Mouse (Mus musculus) liver, embryonic 14.5 days (tissue): ENCODE data around the gene Gm7075. TPM values are rescaled to one million over a fixed set of nuclear protein-coding genes. Genes with fewer than 3 reads are reported as not detected.

ENCODE experiments used
- ATAC-seq: fragments of 200-750 bp; cut with Nextera tagmentation; 2 replicates; pipeline ENCODE4 v1.8.0; 2017; ENCODE audit warnings: moderate number of reproducible peaks, mild to moderate bottlenecking, moderate library complexity; ENCODE audit not compliant: insufficient read depth
- DNase-seq, 3 experiments: peaks; one replicate each; pipeline ENCODE4 v3.0.0-alpha.2; 2012 to 2013; ENCODE audit warnings: low read depth in 3 of 3, low spot score in 3 of 3
- H3K27ac ChIP-seq: fragments of 300-500 bp; sonication (generic); 2 replicates; pipeline ENCODE4 v1.5.1; 2014; ENCODE audit warnings: moderate library complexity, mild to moderate bottlenecking, control low read depth, inconsistent platforms
- H3K27me3 ChIP-seq: fragments of 300-500 bp; sonication (generic); 2 replicates; pipeline ENCODE4 v1.6.1; 2014; ENCODE audit warnings: mild to moderate bottlenecking, low read length, moderate library complexity; ENCODE audit not compliant: control insufficient read depth, insufficient read depth
- H3K36me3 ChIP-seq: fragments of 300-500 bp; sonication (generic); replicated peaks from 2 replicates; pipeline ENCODE4 v1.6.1; 2014; ENCODE audit warnings: low read depth; ENCODE audit not compliant: control insufficient read depth, insufficient read depth
- H3K4me1 ChIP-seq, 2 experiments: fragments of 200-500 bp in 1 of 2; fragments of 300-500 bp in 1 of 2; sonication (generic) in 1 of 2; replicated peaks; 2 replicates each; pipeline ENCODE4 v1.6.1; 2012 to 2014; ENCODE audit warnings: antibody characterized with exemption in 1 of 2, inconsistent platforms in 1 of 2, low read length in 1 of 2; ENCODE audit not compliant: control insufficient read depth in 2 of 2, insufficient read depth in 2 of 2
- H3K4me2 ChIP-seq: fragments of 300-500 bp; sonication (generic); 2 replicates; pipeline ENCODE4 v1.6.1; 2014; ENCODE audit warnings: low read depth, mild to moderate bottlenecking, control low read depth, moderate library complexity
- H3K4me3 ChIP-seq, 2 experiments: fragments of 200-500 bp in 1 of 2; fragments of 300-500 bp in 1 of 2; sonication (generic) in 1 of 2; 2 replicates each; pipeline ENCODE4 v1.5.1; 2012 to 2014; ENCODE audit warnings: low read depth in 2 of 2, low read length in 2 of 2, mild to moderate bottlenecking in 2 of 2, control low read depth in 1 of 2, inconsistent platforms in 1 of 2, moderate library complexity in 1 of 2; ENCODE audit not compliant: insufficient read depth in 1 of 2
- H3K9ac ChIP-seq: fragments of 300-500 bp; sonication (generic); replicated peaks from 2 replicates; pipeline ENCODE4 v1.6.1; 2014; ENCODE audit warnings: mild to moderate bottlenecking, control low read depth, moderate library complexity
- H3K9me3 ChIP-seq: fragments of 300-500 bp; sonication (generic); 2 replicates; pipeline ENCODE4 v1.6.1; 2016; ENCODE audit warnings: low read length, mixed read lengths; ENCODE audit not compliant: control insufficient read depth
- CTCF ChIP-seq: IDR thresholded peaks from 2 replicates; pipeline ENCODE4 v1.5.1; 2016; ENCODE audit warnings: antibody characterized with exemption, low read depth, control low read depth
- EP300 ChIP-seq: IDR thresholded peaks from 2 replicates; pipeline ENCODE4 v1.6.1; 2016; ENCODE audit warnings: antibody characterized with exemption, low read depth
- WGBS: fragments of 180-500 bp; shearing (Covaris S2); extraction: QIAGEN DNeasy Blood & Tissue Kit; methylation state at CpG from one replicate; pipeline ENCODE4 v1.1.7; 2014; ENCODE audit not compliant: insufficient replicate concordance; 5-methylcytosine and 5-hydroxymethylcytosine counted together
- polyA plus RNA-seq, 2 experiments: library from polyadenylated mRNA; depleted of rRNA in 1 of 2; stranded (reverse) in 1 of 2; unstranded in 1 of 2; fragments of >200 nt; fragmentation: Nextera tagmentation in 1 of 2; extraction: Ambion mirVana in 1 of 2; gene quantifications; 2 replicates each; pipeline versions ENCODE4 v1.2.1 to v1.2.3; 2012 to 2014

Gm7075 gene
- polyA plus RNA-seq, 2 experiments = not detected

- 79% methylated on average over 8 of the region's 8 CpGs for WGBS
- H3K27me3 ChIP-seq = no peaks in the 10 kb centered on the region
Measured at GRCm38 (mm10) chr10:63432099-63432498, 10.5 kb upstream of the Gm7075 start.

DNA sequence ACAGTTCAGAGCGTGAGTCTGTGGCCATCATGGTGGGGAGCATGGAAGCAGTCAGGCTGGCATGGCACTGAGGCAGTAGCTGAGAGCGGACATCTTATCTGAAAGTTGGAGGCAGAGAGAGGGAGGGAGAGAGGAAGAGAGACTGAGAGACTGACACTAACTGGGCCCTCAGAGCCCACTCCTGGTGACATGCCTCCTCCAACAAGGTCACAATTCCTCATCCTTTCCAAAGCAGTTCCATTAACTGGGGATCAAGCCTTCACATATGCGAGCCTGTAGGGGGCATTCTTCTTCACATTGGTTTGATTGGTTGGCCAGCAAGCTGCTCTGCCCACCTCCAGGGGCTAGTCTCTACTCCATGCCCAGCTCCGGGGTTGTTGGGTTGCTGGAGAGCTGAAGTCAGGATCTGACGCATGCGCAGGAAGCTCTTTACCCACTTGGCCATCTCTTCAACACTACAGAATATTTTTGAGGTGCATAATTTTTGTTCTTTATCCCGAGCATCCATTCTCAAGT, 9.7 kb upstream of the Gm7075 start:
- ATAC-seq (no peak), DNase-seq (no peak)
- no peaks in the 10 kb centered on the region for H3K27me3 ChIP-seq
- H3K9ac ChIP-seq = no peak overlapping the region
- no peak overlapping the region for H3K4me2 ChIP-seq
- TF ChIP-seq CTCF (no peak), EP300 (no peak)
- H3K4me1 ChIP-seq = peaks cover 3 to 4% of the 10 kb centered on the region in 2 experiments; a peak in 2 of 4 replicates
- 75% methylated on average over 7 of the region's 7 CpGs for WGBS
- no peak overlapping the region for H3K27ac ChIP-seq
- H3K36me3 ChIP-seq = no peaks in the 10 kb centered on the region
- no peak overlapping the region for H3K4me3 ChIP-seq
- no peaks in the 10 kb centered on the region for H3K9me3 ChIP-seq

More at GRCm38 (mm10) chr10:63432099-63432498, 10.5 kb upstream of the Gm7075 start:
- Histone ChIP-seq H3K4me1 (peaks cover 3 to 4% of the 10 kb centered on the region in 2 experiments; a peak in 2 of 4 replicates), H3K27ac (no peak overlapping the region), H3K9me3 (no peaks in the 10 kb centered on the region), H3K4me3 (no peak overlapping the region), H3K4me2 (no peak overlapping the region), H3K9ac (no peak overlapping the region), H3K36me3 (no peaks in the 10 kb centered on the region)
- TF ChIP-seq EP300 (no peak), CTCF (no peak)
- ATAC-seq = no peak
- no peak for DNase-seq

- Histone ChIP-seq H3K27ac (peak within 1 kb of the TSS; percentile 57), H3K36me3 (no peaks in the 10 kb centered on the region), H3K4me1 (peaks cover 3 to 4% of the 10 kb centered on the region in 2 experiments; a peak in 2 of 4 replicates), H3K9me3 (no peaks in the 10 kb centered on the region), H3K9ac (peak within 1 kb of the TSS; percentile 79), H3K4me2 (peak within 1 kb of the TSS; percentile 96), H3K27me3 (no peaks in the 10 kb centered on the region), H3K4me3 (peak within 1 kb of the TSS; percentile 67 to 81)
- TF ChIP-seq EP300 (no peak), CTCF (no peak)
- peak; percentile 88 to 92 (median 88) for DNase-seq
- under 1% methylated on average over 55 of the region's 55 CpGs for WGBS
- peak; percentile 91 for ATAC-seq
Measured at GRCm38 (mm10) chr10:63429785-63430305, 8.3 kb upstream of the Gm7075 start, which contains the start of gene Ctnna3. Gene Ctnna3 (plus strand): TSS chr10:63430098.

DNA sequence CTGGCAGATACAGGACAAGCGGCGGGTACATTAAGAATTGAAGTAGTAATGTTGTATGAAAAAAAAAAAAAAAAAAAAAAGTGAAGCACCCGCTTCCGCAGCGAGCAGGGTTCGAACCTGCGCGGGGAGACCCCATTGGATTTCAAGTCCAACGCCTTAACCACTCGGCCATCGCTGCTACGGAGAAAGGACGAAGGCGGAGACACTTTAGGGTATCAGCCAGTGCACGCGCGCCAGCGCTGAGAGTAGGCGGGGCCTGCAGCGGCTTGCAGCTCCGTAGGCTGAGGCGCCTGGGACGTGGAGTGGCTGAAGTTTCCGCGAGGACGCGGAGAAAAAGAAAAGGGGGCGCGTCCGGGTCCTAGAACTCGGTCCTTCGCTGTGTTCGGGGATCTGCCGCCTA, 7.8 kb upstream of the Gm7075 start:
- TF ChIP-seq CTCF (no peak), EP300 (no peak)
- peaks cover 3 to 4% of the 10 kb centered on the region in 2 experiments; a peak in 2 of 4 replicates for H3K4me1 ChIP-seq
- no peaks in the 10 kb centered on the region for H3K9me3 ChIP-seq
- H3K36me3 ChIP-seq = no peaks in the 10 kb centered on the region
- H3K9ac ChIP-seq = peak overlapping the region; percentile 79
- ATAC-seq = peak; percentile 87
- DNase-seq = peak; percentile 84 to 88 (median 87)
- H3K4me2 ChIP-seq = peak overlapping the region; percentile 96
- WGBS = 0% methylated on average over 34 of the region's 34 CpGs
- H3K27me3 ChIP-seq = no peaks in the 10 kb centered on the region
- peak overlapping the region; percentile 57; the same call in 1 of the 2 replicates for H3K27ac ChIP-seq
- peak overlapping the region; percentile 67 to 81 for H3K4me3 ChIP-seq

DNA sequence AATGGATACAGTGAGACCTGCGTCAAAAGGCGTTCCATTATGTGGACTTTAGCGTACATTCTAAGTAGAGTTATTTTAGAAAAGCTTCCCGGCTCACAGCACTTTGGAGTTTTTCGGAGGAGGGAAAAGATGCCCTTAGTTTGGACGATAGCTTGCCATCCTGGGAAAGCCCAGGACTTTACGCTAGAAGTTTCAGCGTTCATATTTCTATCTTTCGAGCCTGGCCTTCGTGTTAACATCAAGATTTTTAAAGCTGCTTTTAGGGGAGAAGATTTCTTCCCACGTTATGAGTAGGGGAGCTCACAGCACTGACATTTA, 7.4 kb upstream of the Gm7075 start:
- no peaks in the 10 kb centered on the region for H3K27me3 ChIP-seq
- H3K36me3 ChIP-seq = no peaks in the 10 kb centered on the region
- WGBS = 4% methylated on average over 11 of the region's 11 CpGs
- peak overlapping the region; percentile 66 to 81 for H3K4me3 ChIP-seq
- H3K27ac ChIP-seq = no peak overlapping the region
- no peaks in the 10 kb centered on the region for H3K9me3 ChIP-seq
- DNase-seq (no peak), ATAC-seq (no peak)
- H3K4me2 ChIP-seq = peak overlapping the region; percentile 96
- TF ChIP-seq EP300 (no peak), CTCF (no peak)
- H3K9ac ChIP-seq = peak overlapping the region; percentile 59
- H3K4me1 ChIP-seq = peaks cover 4 to 5% of the 10 kb centered on the region in 2 experiments; a peak in 3 of 4 replicates
